Mouse (Mus musculus): ENCODE measurements around the gene Mpzl1. TPM values are rescaled to one million over a fixed set of nuclear protein-coding genes. Genes with fewer than 3 reads are reported as not detected.

The Mpzl1 gene
- total RNA-seq, 1 experiment = 60.1 TPM

- Histone ChIP-seq H3K4me3 (ENCODE audit: insufficient read depth in 1 of 2, low read depth in 1 of 2, low read length in 2 of 2, poor library complexity in 1 of 2, severe bottlenecking in 1 of 2) (no peak overlapping the region), H3K9ac (ENCODE audit: insufficient read depth, low read depth, low read length, poor library complexity, severe bottlenecking) (no peak overlapping the region), H3K4me1 (ENCODE audit: control insufficient read depth in 2 of 2, insufficient read depth in 2 of 2, low read length in 2 of 2, poor library complexity in 1 of 2) (peaks cover 11 to 31% of the 10 kb centered on the region in 2 experiments), H3K36me3 (ENCODE audit: control insufficient read depth, insufficient read depth, low read length, poor library complexity, severe bottlenecking) (peaks cover 3% of the 10 kb centered on the region; the same call in 1 of the 2 replicates), H3K27ac (ENCODE audit: insufficient read depth, low read depth, low read length, poor library complexity, severe bottlenecking) (no peak overlapping the region), H3K9me3 (ENCODE audit: control insufficient read depth, insufficient read depth, low read depth, low read length) (no peaks in the 10 kb centered on the region)
- TF ChIP-seq HCFC1 (IDR thresholded peaks at IDR 0.05; ENCODE audit: borderline replicate concordance, insufficient read depth, low read length) = no peak
- no peak for TF ChIP-seq MAFK (IDR thresholded peaks at IDR 0.05; ENCODE audit: insufficient read depth, low read depth, low read length)
- no peak for TF ChIP-seq ZC3H11A (IDR thresholded peaks at IDR 0.05; ENCODE audit: borderline replicate concordance, low read depth, low read length)
- no peak for TF ChIP-seq ZNF384 (IDR thresholded peaks at IDR 0.05; ENCODE audit: low read depth, low read length)
- no peak for TF ChIP-seq CHD2 (IDR thresholded peaks at IDR 0.05; ENCODE audit: low read depth, low read length)
- in situ Hi-C loops (cut with MboI; ENCODE audit: low sequenced_read_pairs in 2 of 2, unreplicated experiment in 2 of 2) = no loop called here
- no peak for DNase-seq (ENCODE audit: low read depth, low spot score)
Observed at GRCm38 (mm10) chr1:165616652-165617051, 17.7 kb downstream of the Mpzl1 start.

DNA sequence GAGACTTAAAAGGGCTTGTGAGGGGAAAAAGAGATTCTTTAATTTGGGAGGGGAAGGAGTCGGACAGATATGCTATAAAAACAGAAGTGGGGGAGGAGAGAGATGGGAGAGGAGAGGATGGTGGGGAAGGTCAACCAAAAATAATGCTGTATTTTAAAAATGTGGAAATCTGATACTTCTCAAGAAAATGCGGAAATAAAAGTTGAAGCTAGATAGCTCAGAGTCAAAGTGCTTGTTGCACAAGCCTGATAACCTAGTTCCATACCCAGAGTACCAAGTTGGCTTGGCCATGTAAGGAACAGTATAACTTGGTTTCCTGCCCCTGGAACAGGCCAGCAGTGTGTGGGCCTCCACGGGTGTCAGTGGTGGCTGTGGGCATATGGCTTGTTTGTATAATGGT lies 19.5 kb downstream of the Mpzl1 start:
- Histone ChIP-seq H3K4me1 (ENCODE audit: control insufficient read depth in 2 of 2, insufficient read depth in 2 of 2, low read length in 2 of 2, poor library complexity in 1 of 2) (peaks cover 14 to 34% of the 10 kb centered on the region in 2 experiments), H3K36me3 (ENCODE audit: control insufficient read depth, insufficient read depth, low read length, poor library complexity, severe bottlenecking) (peaks cover 3% of the 10 kb centered on the region; the same call in 1 of the 2 replicates), H3K4me3 (ENCODE audit: insufficient read depth in 1 of 2, low read depth in 1 of 2, low read length in 2 of 2, poor library complexity in 1 of 2, severe bottlenecking in 1 of 2) (no peak overlapping the region), H3K9me3 (ENCODE audit: control insufficient read depth, insufficient read depth, low read depth, low read length) (no peaks in the 10 kb centered on the region), H3K27ac (ENCODE audit: insufficient read depth, low read depth, low read length, poor library complexity, severe bottlenecking) (no peak overlapping the region), H3K9ac (ENCODE audit: insufficient read depth, low read depth, low read length, poor library complexity, severe bottlenecking) (no peak overlapping the region)
- TF ChIP-seq CHD2 (IDR thresholded peaks at IDR 0.05; ENCODE audit: low read depth, low read length) = no peak
- no peak for TF ChIP-seq ZNF384 (IDR thresholded peaks at IDR 0.05; ENCODE audit: low read depth, low read length)
- no peak for TF ChIP-seq MAFK (IDR thresholded peaks at IDR 0.05; ENCODE audit: insufficient read depth, low read depth, low read length)
- no peak for TF ChIP-seq HCFC1 (IDR thresholded peaks at IDR 0.05; ENCODE audit: borderline replicate concordance, insufficient read depth, low read length)
- TF ChIP-seq ZC3H11A (IDR thresholded peaks at IDR 0.05; ENCODE audit: borderline replicate concordance, low read depth, low read length) = no peak
- DNase-seq (ENCODE audit: low read depth, low spot score) = no peak
- in situ Hi-C loops (cut with MboI; ENCODE audit: low sequenced_read_pairs in 2 of 2, unreplicated experiment in 2 of 2) = no loop called here

GRCm38 (mm10) chr1:165613926-165614325 lies 20.4 kb downstream of the Mpzl1 start:
- Histone ChIP-seq H3K27ac (ENCODE audit: insufficient read depth, low read depth, low read length, poor library complexity, severe bottlenecking) (no peak overlapping the region), H3K9ac (ENCODE audit: insufficient read depth, low read depth, low read length, poor library complexity, severe bottlenecking) (no peak overlapping the region), H3K9me3 (ENCODE audit: control insufficient read depth, insufficient read depth, low read depth, low read length) (no peaks in the 10 kb centered on the region), H3K36me3 (ENCODE audit: control insufficient read depth, insufficient read depth, low read length, poor library complexity, severe bottlenecking) (peaks cover 3% of the 10 kb centered on the region; the same call in 1 of the 2 replicates), H3K4me3 (ENCODE audit: insufficient read depth in 1 of 2, low read depth in 1 of 2, low read length in 2 of 2, poor library complexity in 1 of 2, severe bottlenecking in 1 of 2) (no peak overlapping the region), H3K4me1 (ENCODE audit: control insufficient read depth in 2 of 2, insufficient read depth in 2 of 2, low read length in 2 of 2, poor library complexity in 1 of 2) (peaks cover 20 to 34% of the 10 kb centered on the region in 2 experiments)
- TF ChIP-seq CHD2 (IDR thresholded peaks at IDR 0.05; ENCODE audit: low read depth, low read length) (no peak), MAFK (IDR thresholded peaks at IDR 0.05; ENCODE audit: insufficient read depth, low read depth, low read length) (no peak), HCFC1 (IDR thresholded peaks at IDR 0.05; ENCODE audit: borderline replicate concordance, insufficient read depth, low read length) (no peak), ZNF384 (IDR thresholded peaks at IDR 0.05; ENCODE audit: low read depth, low read length) (no peak), ZC3H11A (IDR thresholded peaks at IDR 0.05; ENCODE audit: borderline replicate concordance, low read depth, low read length) (no peak)
- in situ Hi-C loops (cut with MboI; ENCODE audit: low sequenced_read_pairs in 2 of 2, unreplicated experiment in 2 of 2) = no loop called here
- DNase-seq (ENCODE audit: low read depth, low spot score) = no peak

- DNase-seq (ENCODE audit: low read depth, low spot score) = no peak
- Histone ChIP-seq H3K4me1 (ENCODE audit: control insufficient read depth in 2 of 2, insufficient read depth in 2 of 2, low read length in 2 of 2, poor library complexity in 1 of 2) (peaks cover 18 to 26% of the 10 kb centered on the region in 2 experiments), H3K4me3 (ENCODE audit: insufficient read depth in 1 of 2, low read depth in 1 of 2, low read length in 2 of 2, poor library complexity in 1 of 2, severe bottlenecking in 1 of 2) (no peak overlapping the region), H3K36me3 (ENCODE audit: control insufficient read depth, insufficient read depth, low read length, poor library complexity, severe bottlenecking) (peaks cover 5% of the 10 kb centered on the region; the same call in 1 of the 2 replicates), H3K9ac (ENCODE audit: insufficient read depth, low read depth, low read length, poor library complexity, severe bottlenecking) (no peak overlapping the region), H3K27ac (ENCODE audit: insufficient read depth, low read depth, low read length, poor library complexity, severe bottlenecking) (no peak overlapping the region), H3K9me3 (ENCODE audit: control insufficient read depth, insufficient read depth, low read depth, low read length) (no peaks in the 10 kb centered on the region)
- in situ Hi-C loops (cut with MboI; ENCODE audit: low sequenced_read_pairs in 2 of 2, unreplicated experiment in 2 of 2) = no loop called here
- no peak for TF ChIP-seq ZNF384 (IDR thresholded peaks at IDR 0.05; ENCODE audit: low read depth, low read length)
- no peak for TF ChIP-seq MAFK (IDR thresholded peaks at IDR 0.05; ENCODE audit: insufficient read depth, low read depth, low read length)
- no peak for TF ChIP-seq ZC3H11A (IDR thresholded peaks at IDR 0.05; ENCODE audit: borderline replicate concordance, low read depth, low read length)
- no peak for TF ChIP-seq CHD2 (IDR thresholded peaks at IDR 0.05; ENCODE audit: low read depth, low read length)
- no peak for TF ChIP-seq HCFC1 (IDR thresholded peaks at IDR 0.05; ENCODE audit: borderline replicate concordance, insufficient read depth, low read length)
Observed at GRCm38 (mm10) chr1:165612714-165613113, 21.6 kb downstream of the Mpzl1 start.

Data from ES-E14 (cell line).